Mouse (Mus musculus): Measurements from ENCODE around the gene Antxrl. TPM values are rescaled to one million over a fixed set of nuclear protein-coding genes. Genes with fewer than 3 reads are reported as not detected.
A peak's percentile ranks its signal among the peaks of the same experiment; 100 is the strongest.

Gene Antxrl
- polyA plus RNA-seq, 1 experiment from 2014 or later, result not detected

GRCm38 (mm10) chr14:34050101-34050779 is 2.3 kb upstream of the Antxrl start:
- H3K9me3 ChIP-seq (ENCODE audit: control insufficient read depth, low read length), result no peaks in the 10 kb centered on the region
- H3K4me3 ChIP-seq (ENCODE audit: low read depth, low read length), result no peak overlapping the region
- DNase-seq (ENCODE audit: low spot score) (peak; percentile 15), ATAC-seq (ENCODE audit: low read depth) (no peak)
- 59% methylated on average over 5 of the region's 5 CpGs for WGBS
- no peak overlapping the region for H3K4me2 ChIP-seq (ENCODE audit: low read depth, low read length)
- no peaks in the 10 kb centered on the region for H3K27me3 ChIP-seq (replicated peaks; ENCODE audit: control insufficient read depth, insufficient read depth, low read length)
- H3K36me3 ChIP-seq (ENCODE audit: control insufficient read depth, insufficient read depth, low read length), result no peaks in the 10 kb centered on the region
- no peaks in the 10 kb centered on the region for H3K4me1 ChIP-seq (ENCODE audit: control insufficient read depth, insufficient read depth, low read length)
- H3K27ac ChIP-seq (replicated peaks; ENCODE audit: low read depth, low read length), result no peak overlapping the region
- no peak overlapping the region for H3K9ac ChIP-seq (ENCODE audit: low read depth, low read length)

GRCm38 (mm10) chr14:34071665-34072064 is 19.2 kb downstream of the Antxrl start:
- Histone ChIP-seq H3K27ac (replicated peaks; ENCODE audit: low read depth, low read length) (no peak overlapping the region), H3K9ac (ENCODE audit: low read depth, low read length) (no peak overlapping the region), H3K27me3 (replicated peaks; ENCODE audit: control insufficient read depth, insufficient read depth, low read length) (no peaks in the 10 kb centered on the region), H3K4me1 (ENCODE audit: control insufficient read depth, insufficient read depth, low read length) (no peaks in the 10 kb centered on the region), H3K4me2 (ENCODE audit: low read depth, low read length) (no peak overlapping the region), H3K9me3 (ENCODE audit: control insufficient read depth, low read length) (no peaks in the 10 kb centered on the region), H3K4me3 (ENCODE audit: low read depth, low read length) (no peak overlapping the region), H3K36me3 (ENCODE audit: control insufficient read depth, insufficient read depth, low read length) (no peaks in the 10 kb centered on the region)
- DNase-seq (ENCODE audit: low spot score), result no peak
- no peak for ATAC-seq (ENCODE audit: low read depth)
- WGBS, result 63% methylated on average over 6 of the region's 6 CpGs

- 33% methylated on average over 4 of the region's 4 CpGs for WGBS
- Histone ChIP-seq H3K36me3 (ENCODE audit: control insufficient read depth, insufficient read depth, low read length) (no peaks in the 10 kb centered on the region), H3K9ac (ENCODE audit: low read depth, low read length) (no peak overlapping the region), H3K4me3 (ENCODE audit: low read depth, low read length) (no peak overlapping the region), H3K4me1 (ENCODE audit: control insufficient read depth, insufficient read depth, low read length) (no peaks in the 10 kb centered on the region), H3K4me2 (ENCODE audit: low read depth, low read length) (no peak overlapping the region), H3K9me3 (ENCODE audit: control insufficient read depth, low read length) (no peaks in the 10 kb centered on the region), H3K27me3 (replicated peaks; ENCODE audit: control insufficient read depth, insufficient read depth, low read length) (no peaks in the 10 kb centered on the region), H3K27ac (replicated peaks; ENCODE audit: low read depth, low read length) (no peak overlapping the region)
- no peak for DNase-seq (ENCODE audit: low spot score)
- no peak for ATAC-seq (ENCODE audit: low read depth)
These were observed 22.8 kb downstream of the Antxrl start for GRCm38 (mm10) chr14:34075346-34075745.

- WGBS, result 63% methylated on average over 5 of the region's 5 CpGs
- H3K9me3 ChIP-seq (ENCODE audit: control insufficient read depth, low read length), result no peaks in the 10 kb centered on the region
- no peak overlapping the region for H3K27ac ChIP-seq (replicated peaks; ENCODE audit: low read depth, low read length)
- H3K9ac ChIP-seq (ENCODE audit: low read depth, low read length), result no peak overlapping the region
- no peak overlapping the region for H3K4me2 ChIP-seq (ENCODE audit: low read depth, low read length)
- no peaks in the 10 kb centered on the region for H3K36me3 ChIP-seq (ENCODE audit: control insufficient read depth, insufficient read depth, low read length)
- no peaks in the 10 kb centered on the region for H3K4me1 ChIP-seq (ENCODE audit: control insufficient read depth, insufficient read depth, low read length)
- H3K4me3 ChIP-seq (ENCODE audit: low read depth, low read length), result no peak overlapping the region
- ATAC-seq (ENCODE audit: low read depth) (no peak), DNase-seq (ENCODE audit: low spot score) (no peak)
- H3K27me3 ChIP-seq (replicated peaks; ENCODE audit: control insufficient read depth, insufficient read depth, low read length), result no peaks in the 10 kb centered on the region
These were observed 24.7 kb downstream of the Antxrl start for GRCm38 (mm10) chr14:34077222-34077621.

- 69% methylated on average over 4 of the region's 4 CpGs for WGBS
- Histone ChIP-seq H3K4me2 (ENCODE audit: low read depth, low read length) (no peak overlapping the region), H3K27ac (replicated peaks; ENCODE audit: low read depth, low read length) (no peak overlapping the region), H3K36me3 (ENCODE audit: control insufficient read depth, insufficient read depth, low read length) (no peaks in the 10 kb centered on the region), H3K9ac (ENCODE audit: low read depth, low read length) (no peak overlapping the region), H3K4me3 (ENCODE audit: low read depth, low read length) (no peak overlapping the region), H3K9me3 (ENCODE audit: control insufficient read depth, low read length) (no peaks in the 10 kb centered on the region), H3K27me3 (replicated peaks; ENCODE audit: control insufficient read depth, insufficient read depth, low read length) (no peaks in the 10 kb centered on the region), H3K4me1 (ENCODE audit: control insufficient read depth, insufficient read depth, low read length) (no peaks in the 10 kb centered on the region)
- DNase-seq (ENCODE audit: low spot score), result no peak
- ATAC-seq (ENCODE audit: low read depth), result no peak
These were observed 25.8 kb downstream of the Antxrl start for GRCm38 (mm10) chr14:34078293-34078692.

- H3K4me3 ChIP-seq (ENCODE audit: low read depth, low read length), result no peak overlapping the region
- H3K9ac ChIP-seq (ENCODE audit: low read depth, low read length), result no peak overlapping the region
- H3K36me3 ChIP-seq (ENCODE audit: control insufficient read depth, insufficient read depth, low read length), result no peaks in the 10 kb centered on the region
- ATAC-seq (ENCODE audit: low read depth), result peak; percentile 87
- peak; percentile 94 for DNase-seq (ENCODE audit: low spot score)
- 0 out of 2 replicates have a peak overlapping the region, but pooled peaks have one; percentile 2 for H3K4me2 ChIP-seq (ENCODE audit: low read depth, low read length)
- no peaks in the 10 kb centered on the region for H3K9me3 ChIP-seq (ENCODE audit: control insufficient read depth, low read length)
- H3K27me3 ChIP-seq (replicated peaks; ENCODE audit: control insufficient read depth, insufficient read depth, low read length), result no peaks in the 10 kb centered on the region
- H3K27ac ChIP-seq (replicated peaks; ENCODE audit: low read depth, low read length), result no peak overlapping the region
- H3K4me1 ChIP-seq (ENCODE audit: control insufficient read depth, insufficient read depth, low read length), result no peaks in the 10 kb centered on the region
- 7% methylated on average over 11 of the region's 11 CpGs for WGBS
These were observed 28.0 kb downstream of the Antxrl start for GRCm38 (mm10) chr14:34080321-34080997.

GRCm38 (mm10) chr14:34085731-34086130 is 33.2 kb downstream of the Antxrl start, which contains the start of gene Anxa8:
TSS of gene Anxa8 (plus strand) at chr14:34085981.
- DNase-seq (ENCODE audit: low spot score), result peak; percentile 38
- H3K27ac ChIP-seq (replicated peaks; ENCODE audit: low read depth, low read length), result no peak within 1 kb of the TSS

GRCm38 (mm10) chr14:34086806-34087205 is 34.3 kb downstream of the Antxrl start:
- H3K4me2 ChIP-seq (ENCODE audit: low read depth, low read length), result peak overlapping the region; percentile 18; the same call in 1 of the 2 replicates
- H3K4me3 ChIP-seq (ENCODE audit: low read depth, low read length), result no peak overlapping the region

More at GRCm38 (mm10) chr14:34085731-34086130, 33.2 kb downstream of the Antxrl start, which contains the start of gene Anxa8:
- Histone ChIP-seq H3K9me3 (ENCODE audit: control insufficient read depth, low read length) (no peaks in the 10 kb centered on the region), H3K4me3 (ENCODE audit: low read depth, low read length) (peak within 1 kb of the TSS; percentile 2; the same call in 1 of the 2 replicates), H3K4me1 (ENCODE audit: control insufficient read depth, insufficient read depth, low read length) (no peaks in the 10 kb centered on the region), H3K4me2 (ENCODE audit: low read depth, low read length) (peak within 1 kb of the TSS; percentile 18; the same call in 1 of the 2 replicates), H3K9ac (ENCODE audit: low read depth, low read length) (0 out of 2 replicates have a peak within 1 kb of the TSS, but pooled peaks have one; percentile 3), H3K36me3 (ENCODE audit: control insufficient read depth, insufficient read depth, low read length) (no peaks in the 10 kb centered on the region), H3K27me3 (replicated peaks; ENCODE audit: control insufficient read depth, insufficient read depth, low read length) (no peaks in the 10 kb centered on the region)
- 60% methylated on average over 4 of the region's 4 CpGs for WGBS
- ATAC-seq (ENCODE audit: low read depth), result peak; percentile 69; the same call in 1 of the 2 replicates

More at GRCm38 (mm10) chr14:34086806-34087205, 34.3 kb downstream of the Antxrl start:
- no peak overlapping the region for H3K9ac ChIP-seq (ENCODE audit: low read depth, low read length)
- H3K36me3 ChIP-seq (ENCODE audit: control insufficient read depth, insufficient read depth, low read length), result no peaks in the 10 kb centered on the region
- H3K4me1 ChIP-seq (ENCODE audit: control insufficient read depth, insufficient read depth, low read length), result no peaks in the 10 kb centered on the region
- H3K27me3 ChIP-seq (replicated peaks; ENCODE audit: control insufficient read depth, insufficient read depth, low read length), result no peaks in the 10 kb centered on the region
- ATAC-seq (ENCODE audit: low read depth) (no peak), DNase-seq (ENCODE audit: low spot score) (no peak)
- no peaks in the 10 kb centered on the region for H3K9me3 ChIP-seq (ENCODE audit: control insufficient read depth, low read length)
- H3K27ac ChIP-seq (replicated peaks; ENCODE audit: low read depth, low read length), result no peak overlapping the region
- 63% methylated on average over 3 of the region's 4 CpGs for WGBS
